Mouse (Mus musculus) lung, embryonic 14.5 days (tissue): ENCODE results near the gene Sdhaf1. TPM values are rescaled to one million over a fixed set of nuclear protein-coding genes. Genes with fewer than 3 reads are reported as not detected.

Experiments
- ATAC-seq: fragments of 200-750 bp; cut with Nextera tagmentation; 2 replicates; pipeline ENCODE4 v1.8.0; 2017; ENCODE audit warnings: mild to moderate bottlenecking, moderate TSS enrichment, moderate library complexity; ENCODE audit not compliant: insufficient read depth
- DNase-seq: peaks from one replicate; pipeline ENCODE4 v3.0.0-alpha.2; 2015
- H3K27ac ChIP-seq: fragments of 300-500 bp; sonication (generic); 2 replicates; pipeline ENCODE4 v1.5.1; 2014; ENCODE audit warnings: low read depth, mild to moderate bottlenecking, moderate library complexity
- H3K27me3 ChIP-seq: fragments of 300-500 bp; sonication (generic); 2 replicates; pipeline ENCODE4 v1.6.1; 2014; ENCODE audit warnings: low read length, control low read depth; ENCODE audit not compliant: insufficient read depth
- H3K36me3 ChIP-seq: fragments of 300-500 bp; sonication (generic); 2 replicates; pipeline ENCODE4 v1.6.1; 2014; ENCODE audit warnings: control low read depth; ENCODE audit not compliant: insufficient read depth
- H3K4me1 ChIP-seq: fragments of 300-500 bp; sonication (generic); 2 replicates; pipeline ENCODE4 v1.6.1; 2014; ENCODE audit warnings: antibody characterized with exemption, control low read depth; ENCODE audit not compliant: insufficient read depth
- H3K4me2 ChIP-seq: fragments of 300-500 bp; sonication (generic); 2 replicates; pipeline ENCODE4 v1.6.1; 2014; ENCODE audit warnings: mild to moderate bottlenecking
- H3K4me3 ChIP-seq: fragments of 300-500 bp; sonication (generic); 2 replicates; pipeline ENCODE4 v1.5.1; 2014; ENCODE audit warnings: low read depth, low read length
- H3K9ac ChIP-seq: fragments of 300-500 bp; sonication (generic); 2 replicates; pipeline ENCODE4 v1.6.1; 2014
- H3K9me3 ChIP-seq: fragments of 300-500 bp; sonication (generic); 2 replicates; pipeline ENCODE4 v1.6.1; 2016; ENCODE audit warnings: low read depth, low read length, control low read depth
- CTCF ChIP-seq: IDR thresholded peaks from 2 replicates; pipeline ENCODE4 v1.5.1; 2016; ENCODE audit warnings: antibody characterized with exemption, low read depth
- WGBS: fragments of 180-500 bp; shearing (Covaris S2); extraction: QIAGEN DNeasy Blood & Tissue Kit; methylation state at CpG from one replicate; pipeline ENCODE4 v1.1.7; 2014; 5-methylcytosine and 5-hydroxymethylcytosine counted together
- polyA plus RNA-seq: library from polyadenylated mRNA; unstranded; fragments of >200 nt; fragmentation: Nextera tagmentation; extraction: Ambion mirVana; gene quantifications from 2 replicates; pipeline ENCODE4 v1.2.1, GENCODE M21; 2014

The Sdhaf1 gene
- polyA plus RNA-seq, 1 experiment from 2014 or later = 21.3 TPM

DNA sequence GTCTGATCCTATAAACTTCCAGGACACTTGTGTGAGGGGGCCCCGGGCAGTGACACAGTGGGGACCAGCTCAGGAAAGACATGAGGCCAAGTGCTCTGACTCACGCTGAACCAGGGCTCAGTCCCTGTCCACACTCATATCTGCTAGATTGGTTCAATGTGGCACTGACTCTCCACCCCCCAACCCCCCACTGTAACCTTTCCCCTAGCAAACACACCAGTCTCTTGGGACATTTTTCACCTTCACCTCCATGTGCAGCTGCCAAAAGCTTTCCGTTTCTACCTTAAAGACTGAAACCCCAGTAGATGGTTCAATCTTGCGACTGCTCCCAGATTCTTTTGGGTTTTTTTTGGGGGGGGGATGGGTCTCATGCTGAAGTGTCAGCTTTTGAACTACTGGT, 30.4 kb upstream of the Sdhaf1 start:
- TF ChIP-seq CTCF = no peak
- Histone ChIP-seq H3K36me3 (0 out of 2 replicates have a peak, but pooled peaks cover 5% of the 10 kb centered on the region), H3K9ac (no peak overlapping the region), H3K4me1 (no peaks in the 10 kb centered on the region), H3K27me3 (no peaks in the 10 kb centered on the region), H3K4me3 (no peak overlapping the region), H3K27ac (no peak overlapping the region), H3K4me2 (no peak overlapping the region), H3K9me3 (no peaks in the 10 kb centered on the region)
- DNase-seq (no peak), ATAC-seq (no peak)
- WGBS = 58% methylated on average over 4 of the region's 4 CpGs

- WGBS = 14% methylated on average over 6 of the region's 6 CpGs
- no peaks in the 10 kb centered on the region for H3K4me1 ChIP-seq
- no peak overlapping the region for H3K9ac ChIP-seq
- peak; percentile 83 for TF ChIP-seq CTCF
- H3K4me2 ChIP-seq = no peak overlapping the region
- no peaks in the 10 kb centered on the region for H3K9me3 ChIP-seq
- H3K4me3 ChIP-seq = no peak overlapping the region
- peaks cover 3% of the 10 kb centered on the region; the same call in 1 of the 2 replicates for H3K27me3 ChIP-seq
- no peak for ATAC-seq
- 0 out of 2 replicates have a peak, but pooled peaks cover 5% of the 10 kb centered on the region for H3K36me3 ChIP-seq
- no peak overlapping the region for H3K27ac ChIP-seq
- DNase-seq = peak; percentile 85
Observed at GRCm38 (mm10) chr7:30353279-30353822, 29.7 kb upstream of the Sdhaf1 start.

DNA sequence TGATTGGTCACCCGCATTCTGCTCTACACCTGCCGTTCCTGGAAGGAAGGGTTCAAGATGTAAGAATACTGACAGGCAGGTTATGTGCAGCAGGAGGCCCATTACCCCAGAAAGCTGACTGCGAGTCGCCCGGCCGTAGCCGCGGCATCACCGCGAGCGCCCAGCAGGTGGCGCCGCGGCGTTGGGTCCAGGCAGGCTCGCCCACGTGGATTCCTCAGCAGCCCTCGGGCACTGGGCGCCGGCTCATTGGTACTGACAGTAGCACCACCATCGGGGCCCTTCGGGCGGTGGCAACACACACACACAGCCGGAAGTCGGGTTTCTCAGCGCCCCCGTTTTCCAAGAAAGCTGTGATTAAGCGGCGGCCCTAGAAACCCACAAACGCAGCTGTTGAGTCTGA, 24.1 kb upstream of the Sdhaf1 start:
- Histone ChIP-seq H3K9ac (no peak overlapping the region), H3K4me2 (no peak overlapping the region), H3K36me3 (no peaks in the 10 kb centered on the region), H3K9me3 (no peaks in the 10 kb centered on the region), H3K4me1 (no peaks in the 10 kb centered on the region), H3K27ac (no peak overlapping the region), H3K4me3 (no peak overlapping the region), H3K27me3 (peaks cover 19% of the 10 kb centered on the region; the same call in 1 of the 2 replicates)
- DNase-seq = peak; percentile 81
- TF ChIP-seq CTCF = peak; percentile 64
- WGBS = 2% methylated on average over 30 of the region's 30 CpGs
- no peak for ATAC-seq

DNA sequence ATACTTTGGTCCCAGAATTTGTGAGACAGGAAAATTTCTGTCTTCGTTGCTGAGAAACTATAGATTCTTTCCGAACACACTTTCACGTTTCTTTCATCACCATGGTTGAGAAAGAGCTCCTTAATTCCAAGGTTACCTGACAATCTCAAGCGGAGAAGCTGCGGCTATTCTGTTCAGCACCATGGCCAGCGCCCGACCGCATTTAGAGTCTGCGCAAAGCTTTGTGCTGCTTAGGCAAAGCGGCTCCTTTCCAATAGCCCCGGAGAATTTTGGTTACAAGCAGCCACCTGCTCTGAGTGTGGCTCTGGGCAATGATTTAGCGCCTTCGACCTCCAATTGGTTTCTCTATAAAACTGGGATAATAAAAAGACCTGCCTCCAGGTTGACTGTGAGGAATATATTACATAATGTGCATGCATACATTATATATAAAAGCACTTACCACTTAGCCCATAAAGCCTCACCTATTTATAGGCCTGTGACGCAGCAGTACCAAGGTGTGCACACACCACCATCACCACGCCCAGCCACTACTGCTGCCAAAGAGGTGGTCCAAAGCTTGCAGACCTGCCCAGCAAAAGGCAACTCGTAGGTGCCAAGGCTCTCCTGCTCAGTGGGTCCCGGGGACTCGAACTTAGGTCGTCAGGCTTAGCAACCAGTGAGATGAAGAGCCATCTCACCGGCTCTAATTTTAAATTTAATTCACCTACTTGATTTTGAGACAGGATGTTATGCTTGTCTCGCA, 23.1 kb upstream of the Sdhaf1 start:
- H3K4me3 ChIP-seq = no peak overlapping the region
- H3K4me1 ChIP-seq = no peaks in the 10 kb centered on the region
- no peaks in the 10 kb centered on the region for H3K36me3 ChIP-seq
- WGBS = 25% methylated on average over 21 of the region's 21 CpGs
- no peaks in the 10 kb centered on the region for H3K9me3 ChIP-seq
- no peak overlapping the region for H3K27ac ChIP-seq
- ATAC-seq = no peak
- no peak for TF ChIP-seq CTCF
- peaks cover 19% of the 10 kb centered on the region; the same call in 1 of the 2 replicates for H3K27me3 ChIP-seq
- H3K9ac ChIP-seq = no peak overlapping the region
- H3K4me2 ChIP-seq = no peak overlapping the region
- DNase-seq = peak; percentile 93

DNA sequence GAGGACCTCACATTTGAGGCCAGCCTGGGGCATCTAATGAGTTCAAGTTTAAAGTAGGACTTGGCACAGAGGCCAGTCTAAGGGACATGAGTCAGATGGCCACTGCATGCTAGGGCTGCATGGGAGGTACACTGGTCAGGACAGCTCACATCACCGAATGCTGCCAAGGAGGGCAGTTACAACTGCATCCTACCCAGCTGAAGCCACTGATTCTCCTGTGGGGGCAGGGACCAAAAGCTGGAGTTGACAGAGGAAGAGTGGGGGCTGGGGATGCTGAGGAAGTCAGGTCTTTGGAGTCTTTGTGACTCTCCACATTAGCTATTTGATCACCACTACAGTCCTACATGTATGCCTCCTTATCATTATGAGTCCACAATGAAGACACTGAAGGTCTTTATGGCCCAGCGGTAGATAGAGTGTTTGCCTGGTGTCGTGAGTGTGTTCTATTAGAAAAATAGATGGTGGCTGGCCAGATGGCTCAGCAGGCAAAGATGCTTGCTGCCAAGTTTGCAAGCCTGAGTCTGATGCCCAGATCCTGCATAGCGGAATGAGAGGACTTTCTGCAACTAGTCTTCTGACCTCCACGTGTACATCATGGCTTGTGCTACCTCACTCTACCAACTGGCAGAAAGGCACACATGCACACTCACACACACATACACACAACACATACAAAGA, 15.9 kb upstream of the Sdhaf1 start:
- Histone ChIP-seq H3K4me2 (no peak overlapping the region), H3K4me1 (no peaks in the 10 kb centered on the region), H3K36me3 (no peaks in the 10 kb centered on the region), H3K27me3 (peaks cover 18% of the 10 kb centered on the region), H3K4me3 (no peak overlapping the region), H3K9ac (no peak overlapping the region), H3K27ac (no peak overlapping the region), H3K9me3 (no peaks in the 10 kb centered on the region)
- ATAC-seq (no peak), DNase-seq (no peak)
- TF ChIP-seq CTCF = no peak
- 69% methylated on average over 5 of the region's 5 CpGs for WGBS

DNA sequence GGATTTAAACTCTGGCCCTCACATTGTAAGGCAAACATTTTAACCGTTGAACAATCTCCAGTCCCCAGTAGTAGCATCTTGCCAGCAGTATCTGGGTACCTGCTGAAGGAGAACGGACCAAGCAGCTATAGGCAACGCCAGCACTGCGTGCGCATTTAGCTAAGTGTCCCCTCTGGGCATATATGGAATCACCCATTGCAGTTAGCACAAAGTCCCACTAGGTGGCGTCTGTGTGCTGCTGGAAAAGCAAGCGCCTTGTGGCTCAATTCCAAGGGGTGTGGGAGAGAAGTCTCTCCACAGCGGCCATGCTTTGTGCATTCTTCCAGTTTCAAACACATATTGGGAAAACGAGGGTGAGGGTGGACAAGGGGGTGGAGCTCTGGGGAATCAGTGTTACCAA, 12.7 kb upstream of the Sdhaf1 start:
- peaks cover 19% of the 10 kb centered on the region for H3K27me3 ChIP-seq
- no peaks in the 10 kb centered on the region for H3K9me3 ChIP-seq
- no peak overlapping the region for H3K4me2 ChIP-seq
- ATAC-seq (peak; percentile 39; the same call in 1 of the 2 replicates), DNase-seq (peak; percentile 99)
- peak; percentile 96 for TF ChIP-seq CTCF
- no peak overlapping the region for H3K9ac ChIP-seq
- WGBS = 4% methylated on average over 9 of the region's 9 CpGs
- no peaks in the 10 kb centered on the region for H3K36me3 ChIP-seq
- peaks cover 13% of the 10 kb centered on the region for H3K4me1 ChIP-seq
- no peak overlapping the region for H3K27ac ChIP-seq
- H3K4me3 ChIP-seq = no peak overlapping the region

GRCm38 (mm10) chr7:30335688-30336087, 12.0 kb upstream of the Sdhaf1 start:
- H3K27me3 ChIP-seq = peaks cover 19% of the 10 kb centered on the region
- peaks cover 13% of the 10 kb centered on the region for H3K4me1 ChIP-seq
- H3K27ac ChIP-seq = no peak overlapping the region
- no peak overlapping the region for H3K4me3 ChIP-seq
- 66% methylated on average over 6 of the region's 6 CpGs for WGBS
- H3K36me3 ChIP-seq = no peaks in the 10 kb centered on the region
- ATAC-seq (no peak), DNase-seq (no peak)
- no peak for TF ChIP-seq CTCF
- no peaks in the 10 kb centered on the region for H3K9me3 ChIP-seq
- H3K9ac ChIP-seq = no peak overlapping the region
- H3K4me2 ChIP-seq = no peak overlapping the region
